Mouse (Mus musculus) telencephalon, adult 2 months (tissue): Measurements from ENCODE around the gene Atp2b4.

Experiments
- DNase-seq: peaks from one replicate; pipeline ENCODE4 v3.0.0-alpha.2; 2011; ENCODE audit warnings: low read depth, low spot score

Gene Atp2b4

GRCm38 (mm10) chr1:133656811-133657210 lies 144.0 kb downstream of the Atp2b4 start:
- no peak for DNase-seq

DNA sequence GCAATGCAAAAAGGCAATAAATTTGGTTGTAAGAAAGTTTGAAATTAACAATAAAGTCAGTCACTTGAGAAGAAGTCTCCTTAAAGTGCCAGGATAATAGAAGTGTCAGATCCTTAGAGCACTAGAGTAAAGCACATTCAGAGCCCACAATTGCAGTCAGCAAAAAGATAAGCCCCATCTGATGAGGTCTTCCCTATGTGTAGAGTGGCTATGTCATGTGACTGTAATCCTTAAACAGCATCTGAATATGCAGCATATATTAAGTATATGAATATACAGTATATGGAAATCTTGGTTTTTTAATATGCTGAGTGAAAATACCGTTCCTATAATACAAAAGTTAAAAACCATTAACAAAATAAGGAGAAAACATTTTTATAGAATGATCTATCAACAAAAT lies 147.8 kb downstream of the Atp2b4 start:
- DNase-seq: no peak

GRCm38 (mm10) chr1:133650288-133651055 lies 150.4 kb downstream of the Atp2b4 start:
- DNase-seq: no peak
